Mouse (Mus musculus) natural killer cell, adult 2 months (primary cell): ENCODE measurements at regions not wholly inside any gene's neighbourhood (a gene's known extent, or its start where the extent isn't known, plus 50 kb on each side); places are given as distances from the start of the nearest gene placed in this dataset.
"Not testable (repeated sequence)": the region's sequence is repeated elsewhere in the genome, so short reads cannot be mapped to it uniquely, and the experiment has no call there.

Experiments
- DNase-seq, 2 experiments: peaks; one replicate each; pipeline ENCODE4 v3.0.0; 2022; ENCODE audit warnings: low spot score in 2 of 2

- no peak for DNase-seq
Measured at GRCm38 (mm10) chr14:114485781-114486180, 606.2 kb upstream of the Gpc5 start.

DNA sequence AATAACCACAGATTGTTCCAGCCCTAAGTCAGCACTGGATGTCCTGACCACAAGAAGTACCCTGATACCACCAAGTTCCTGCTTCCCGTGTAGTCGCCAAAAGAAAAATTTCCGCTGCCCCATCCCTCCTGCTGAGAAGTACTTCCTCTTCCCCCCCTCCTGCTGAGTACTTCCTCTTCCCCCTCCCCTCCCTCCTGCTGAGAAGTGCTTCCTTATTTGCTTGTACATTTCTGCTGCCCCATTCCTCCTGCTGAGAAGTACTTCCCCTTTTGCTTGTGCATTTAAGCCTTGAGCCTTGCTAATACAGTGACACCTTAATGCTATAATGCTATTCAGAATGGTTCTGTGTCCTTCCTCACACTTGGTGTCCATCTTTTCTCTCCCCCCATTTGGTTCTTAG is 598.6 kb upstream of the Gpc5 start:
- not testable (repeated sequence) for DNase-seq

GRCm38 (mm10) chr14:114504976-114505375 is 587.0 kb upstream of the Gpc5 start:
- DNase-seq: no peak

- no peak for DNase-seq
Measured at GRCm38 (mm10) chr14:114547910-114548680, 543.9 kb upstream of the Gpc5 start.

GRCm38 (mm10) chr14:114549101-114549500 is 542.9 kb upstream of the Gpc5 start:
- DNase-seq: no peak

DNA sequence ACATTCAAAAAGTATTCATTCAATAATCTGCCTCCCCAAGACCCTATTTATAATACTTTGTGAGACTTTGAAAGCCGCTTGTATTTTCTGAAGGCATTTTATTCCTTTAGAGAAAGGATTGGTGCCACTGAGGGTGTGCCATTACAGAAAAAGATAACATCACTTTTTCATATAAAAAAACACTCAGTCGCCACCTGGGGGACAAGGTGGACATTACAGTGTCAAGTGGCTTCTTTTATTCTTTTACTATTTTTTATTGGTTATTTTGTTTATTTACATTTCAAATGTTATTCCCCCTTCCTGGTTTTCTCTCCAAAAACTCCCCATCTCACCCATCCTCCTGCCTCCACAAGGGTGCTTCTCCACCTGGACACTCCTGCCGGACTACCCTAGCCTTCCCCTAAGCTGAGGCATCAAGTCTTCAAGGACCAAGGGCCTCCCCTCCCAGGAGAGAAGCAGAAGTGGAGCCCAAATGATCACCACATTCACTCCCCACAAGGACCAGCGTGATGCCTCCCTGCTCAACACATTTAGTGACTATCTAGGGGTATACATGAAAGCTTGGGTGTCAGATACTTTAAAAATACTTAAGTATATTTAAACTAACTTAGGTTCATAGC is 525.5 kb upstream of the Gpc5 start:
- no peak for DNase-seq

GRCm38 (mm10) chr14:114567673-114568309 is 524.2 kb upstream of the Gpc5 start:
- DNase-seq: no peak

GRCm38 (mm10) chr14:114587367-114588064 is 504.5 kb upstream of the Gpc5 start:
- DNase-seq: no peak

- DNase-seq: no peak
Measured at GRCm38 (mm10) chr14:114609296-114609695, 482.7 kb upstream of the Gpc5 start.

GRCm38 (mm10) chr14:114612400-114612799 is 479.6 kb upstream of the Gpc5 start:
- DNase-seq: no peak

- DNase-seq: no peak
Measured at GRCm38 (mm10) chr14:114656636-114657035, 435.4 kb upstream of the Gpc5 start.

- no peak for DNase-seq
Measured at GRCm38 (mm10) chr14:114662028-114662427, 430.0 kb upstream of the Gpc5 start.

GRCm38 (mm10) chr14:114685133-114685532 is 406.9 kb upstream of the Gpc5 start:
- DNase-seq: no peak

DNA sequence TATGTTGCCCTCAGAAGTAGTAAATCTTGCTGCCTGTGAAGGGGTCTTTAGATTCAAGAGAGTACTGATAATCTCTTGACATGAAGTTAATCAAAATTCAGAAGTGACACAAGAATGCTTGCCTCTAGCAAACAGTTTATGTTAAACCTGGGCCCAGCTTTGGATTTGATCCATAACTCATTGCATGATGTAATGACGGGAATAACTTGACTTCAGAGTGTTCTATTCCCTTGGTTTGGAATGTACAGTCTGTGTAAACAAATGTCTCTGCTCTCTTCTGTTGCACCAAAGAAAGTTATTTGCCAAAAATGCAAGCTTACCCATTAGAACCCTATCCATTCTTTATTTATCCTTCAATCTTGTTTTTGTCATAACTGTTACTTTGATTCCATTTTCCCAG is 397.1 kb upstream of the Gpc5 start:
- DNase-seq: no peak

- no peak for DNase-seq
Measured at GRCm38 (mm10) chr14:114697543-114697942, 394.5 kb upstream of the Gpc5 start.

- no peak for DNase-seq
Measured at GRCm38 (mm10) chr14:114723080-114723479, 368.9 kb upstream of the Gpc5 start.

GRCm38 (mm10) chr14:114767323-114767722 is 324.7 kb upstream of the Gpc5 start:
- no peak for DNase-seq

DNA sequence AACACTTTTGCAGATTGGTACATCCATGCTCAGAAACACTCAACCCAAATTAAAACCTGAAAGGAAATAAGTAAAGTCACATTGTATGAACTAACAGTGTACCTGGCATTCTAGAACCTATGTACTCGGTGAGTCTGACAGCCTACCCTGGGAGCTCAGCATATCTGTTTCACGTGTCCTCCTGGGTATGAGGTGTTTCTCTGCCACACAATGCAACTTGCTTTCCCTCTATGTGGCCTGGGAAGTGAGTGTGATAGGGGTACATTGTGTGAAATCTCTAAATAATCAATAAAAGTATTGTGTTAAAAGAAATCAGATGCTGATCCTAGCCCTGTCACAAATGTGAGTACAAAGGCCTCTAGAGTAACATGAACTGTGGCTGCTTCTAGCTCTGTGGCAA is 315.3 kb upstream of the Gpc5 start:
- no peak for DNase-seq

- no peak for DNase-seq
Measured at GRCm38 (mm10) chr14:114781821-114782220, 310.2 kb upstream of the Gpc5 start.

DNA sequence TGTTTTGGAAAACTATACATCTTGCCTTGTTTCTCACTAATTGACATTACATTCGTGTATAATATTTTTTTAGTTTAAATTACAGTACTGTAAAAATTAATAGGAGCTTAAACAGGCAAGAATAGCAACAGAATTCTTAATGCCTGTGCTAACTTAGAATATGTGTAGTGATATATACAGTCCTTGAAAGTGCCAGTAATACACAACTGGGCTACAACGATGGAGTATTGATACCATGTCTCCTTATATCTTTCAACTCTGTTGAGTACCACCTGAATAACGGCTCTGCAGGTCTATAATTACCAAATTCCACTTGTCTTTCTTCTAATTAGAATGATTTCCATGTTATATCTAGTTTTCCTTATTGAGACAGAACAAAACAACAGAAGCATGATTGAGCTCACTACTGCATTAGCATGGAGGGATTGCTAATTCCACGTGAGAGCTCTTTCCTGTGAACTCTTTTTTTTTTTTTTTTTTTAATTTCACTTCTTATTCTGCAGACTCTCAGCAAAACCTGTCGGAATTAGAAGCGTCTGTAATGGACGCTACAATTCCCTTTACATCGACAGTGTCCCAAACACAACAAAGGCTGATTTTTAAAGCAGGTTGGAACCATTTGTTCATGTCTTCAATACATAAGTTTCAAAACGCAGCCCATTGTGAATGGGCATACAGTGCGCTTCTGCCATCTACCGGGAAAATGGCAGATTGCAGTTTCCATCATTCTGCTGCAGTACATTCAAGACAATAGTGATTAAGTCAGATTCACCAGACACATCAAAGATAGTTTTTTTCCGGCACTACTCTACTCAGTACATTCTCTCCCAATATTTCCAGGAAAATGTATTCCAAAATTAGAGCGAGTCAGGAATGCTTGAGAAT is 300.8 kb upstream of the Gpc5 start:
- no peak for DNase-seq

DNA sequence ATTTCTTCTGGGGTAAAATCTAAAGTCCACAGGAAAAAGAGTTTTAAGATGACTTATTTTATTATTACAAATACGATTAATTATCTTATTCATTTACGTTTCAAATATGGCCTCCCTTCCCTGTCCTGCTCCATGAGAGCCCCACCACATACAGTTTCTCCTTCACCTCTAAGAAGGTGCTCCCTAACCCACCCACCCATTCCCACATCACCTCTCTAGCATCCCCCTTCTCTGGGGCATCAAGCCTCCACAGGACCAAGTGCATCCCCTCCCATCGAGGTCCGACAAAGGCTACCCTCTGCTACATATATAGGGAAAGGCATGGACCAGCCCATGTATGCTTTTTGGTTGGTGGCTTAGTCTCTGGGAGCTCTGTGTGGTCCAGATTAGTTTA is 300.2 kb upstream of the Gpc5 start:
- DNase-seq: no peak
